Mouse (Mus musculus): ENCODE results near the gene Ubtd2. TPM values are rescaled to one million over a fixed set of nuclear protein-coding genes. Genes with fewer than 3 reads are reported as not detected.

The Ubtd2 gene
- polyA plus RNA-seq, 1 experiment from 2014 or later: 61.4 TPM

- peaks cover 17% of the 10 kb centered on the region for H3K4me1 ChIP-seq (ENCODE audit: control insufficient read depth, insufficient read depth, low read length)
- no peaks in the 10 kb centered on the region for H3K27me3 ChIP-seq (ENCODE audit: control insufficient read depth, insufficient read depth, low read length)
- WGBS: 85% methylated on average over 4 of the region's 4 CpGs
- H3K9ac ChIP-seq (ENCODE audit: low read length): no peak overlapping the region
- no peaks in the 10 kb centered on the region for H3K36me3 ChIP-seq (ENCODE audit: control insufficient read depth, insufficient read depth, low read length)
- ATAC-seq (ENCODE audit: insufficient read depth, low FRiP score, low TSS enrichment) (no peak), DNase-seq (ENCODE audit: low spot score) (no peak)
- no peak overlapping the region for H3K4me2 ChIP-seq (ENCODE audit: low read depth)
- no peak overlapping the region for H3K4me3 ChIP-seq (ENCODE audit: low read depth, low read length)
- 0 out of 2 replicates have a peak overlapping the region, but pooled peaks have one; percentile 6 for H3K27ac ChIP-seq (ENCODE audit: low read depth, low read length)
- no peaks in the 10 kb centered on the region for H3K9me3 ChIP-seq (ENCODE audit: control insufficient read depth, low read length)
These were observed 95.9 kb downstream of the Ubtd2 start for GRCm38 (mm10) chr11:32551056-32551455.

GRCm38 (mm10) chr11:32551579-32552297, 96.6 kb downstream of the Ubtd2 start:
- no peak overlapping the region for H3K9ac ChIP-seq (ENCODE audit: low read length)
- H3K4me1 ChIP-seq (ENCODE audit: control insufficient read depth, insufficient read depth, low read length): peaks cover 17% of the 10 kb centered on the region
- no peaks in the 10 kb centered on the region for H3K27me3 ChIP-seq (ENCODE audit: control insufficient read depth, insufficient read depth, low read length)
- no peak overlapping the region for H3K4me2 ChIP-seq (ENCODE audit: low read depth)
- H3K27ac ChIP-seq (ENCODE audit: low read depth, low read length): 0 out of 2 replicates have a peak overlapping the region, but pooled peaks have one; percentile 6
- no peaks in the 10 kb centered on the region for H3K9me3 ChIP-seq (ENCODE audit: control insufficient read depth, low read length)
- H3K4me3 ChIP-seq (ENCODE audit: low read depth, low read length): no peak overlapping the region
- H3K36me3 ChIP-seq (ENCODE audit: control insufficient read depth, insufficient read depth, low read length): no peaks in the 10 kb centered on the region
- DNase-seq (ENCODE audit: low spot score) (no peak), ATAC-seq (ENCODE audit: insufficient read depth, low FRiP score, low TSS enrichment) (peak; percentile 31; the same call in 1 of the 2 replicates)
- 69% methylated on average over 12 of the region's 12 CpGs for WGBS

- 67% methylated on average over 13 of the region's 13 CpGs for WGBS
- ATAC-seq (ENCODE audit: insufficient read depth, low FRiP score, low TSS enrichment) (no peak), DNase-seq (ENCODE audit: low spot score) (no peak)
- peak overlapping the region; percentile 10; the same call in 1 of the 2 replicates for H3K9ac ChIP-seq (ENCODE audit: low read length)
- H3K27ac ChIP-seq (ENCODE audit: low read depth, low read length): no peak overlapping the region
- no peaks in the 10 kb centered on the region for H3K36me3 ChIP-seq (ENCODE audit: control insufficient read depth, insufficient read depth, low read length)
- peaks cover 17% of the 10 kb centered on the region for H3K4me1 ChIP-seq (ENCODE audit: control insufficient read depth, insufficient read depth, low read length)
- H3K9me3 ChIP-seq (ENCODE audit: control insufficient read depth, low read length): no peaks in the 10 kb centered on the region
- no peak overlapping the region for H3K4me3 ChIP-seq (ENCODE audit: low read depth, low read length)
- no peak overlapping the region for H3K4me2 ChIP-seq (ENCODE audit: low read depth)
- H3K27me3 ChIP-seq (ENCODE audit: control insufficient read depth, insufficient read depth, low read length): no peaks in the 10 kb centered on the region
These were observed 97.4 kb downstream of the Ubtd2 start for GRCm38 (mm10) chr11:32552401-32553090.

- Histone ChIP-seq H3K4me1 (ENCODE audit: control insufficient read depth, insufficient read depth, low read length) (peaks cover 17% of the 10 kb centered on the region), H3K9me3 (ENCODE audit: control insufficient read depth, low read length) (no peaks in the 10 kb centered on the region), H3K4me2 (ENCODE audit: low read depth) (no peak overlapping the region), H3K4me3 (ENCODE audit: low read depth, low read length) (no peak overlapping the region), H3K27ac (ENCODE audit: low read depth, low read length) (no peak overlapping the region), H3K9ac (ENCODE audit: low read length) (no peak overlapping the region), H3K36me3 (ENCODE audit: control insufficient read depth, insufficient read depth, low read length) (no peaks in the 10 kb centered on the region), H3K27me3 (ENCODE audit: control insufficient read depth, insufficient read depth, low read length) (no peaks in the 10 kb centered on the region)
- WGBS: 66% methylated on average over 14 of the region's 14 CpGs
- ATAC-seq (ENCODE audit: insufficient read depth, low FRiP score, low TSS enrichment) (no peak), DNase-seq (ENCODE audit: low spot score) (no peak)
These were observed 98.4 kb downstream of the Ubtd2 start for GRCm38 (mm10) chr11:32553311-32554140.

- Histone ChIP-seq H3K4me2 (ENCODE audit: low read depth) (no peak overlapping the region), H3K9me3 (ENCODE audit: control insufficient read depth, low read length) (no peaks in the 10 kb centered on the region), H3K4me3 (ENCODE audit: low read depth, low read length) (no peak overlapping the region), H3K36me3 (ENCODE audit: control insufficient read depth, insufficient read depth, low read length) (no peaks in the 10 kb centered on the region), H3K9ac (ENCODE audit: low read length) (no peak overlapping the region), H3K4me1 (ENCODE audit: control insufficient read depth, insufficient read depth, low read length) (peaks cover 17% of the 10 kb centered on the region), H3K27ac (ENCODE audit: low read depth, low read length) (no peak overlapping the region), H3K27me3 (ENCODE audit: control insufficient read depth, insufficient read depth, low read length) (no peaks in the 10 kb centered on the region)
- ATAC-seq (ENCODE audit: insufficient read depth, low FRiP score, low TSS enrichment): no peak
- DNase-seq (ENCODE audit: low spot score): no peak
- 87% methylated on average over 14 of the region's 14 CpGs for WGBS
These were observed 99.2 kb downstream of the Ubtd2 start for GRCm38 (mm10) chr11:32554141-32555091.

GRCm38 (mm10) chr11:32555103-32555689, 100.0 kb downstream of the Ubtd2 start:
- no peak overlapping the region for H3K4me2 ChIP-seq (ENCODE audit: low read depth)
- WGBS: 89% methylated on average over 12 of the region's 12 CpGs
- H3K4me1 ChIP-seq (ENCODE audit: control insufficient read depth, insufficient read depth, low read length): peaks cover 17% of the 10 kb centered on the region
- no peaks in the 10 kb centered on the region for H3K9me3 ChIP-seq (ENCODE audit: control insufficient read depth, low read length)
- no peaks in the 10 kb centered on the region for H3K36me3 ChIP-seq (ENCODE audit: control insufficient read depth, insufficient read depth, low read length)
- no peak overlapping the region for H3K4me3 ChIP-seq (ENCODE audit: low read depth, low read length)
- DNase-seq (ENCODE audit: low spot score) (no peak), ATAC-seq (ENCODE audit: insufficient read depth, low FRiP score, low TSS enrichment) (no peak)
- no peak overlapping the region for H3K27ac ChIP-seq (ENCODE audit: low read depth, low read length)
- no peaks in the 10 kb centered on the region for H3K27me3 ChIP-seq (ENCODE audit: control insufficient read depth, insufficient read depth, low read length)
- no peak overlapping the region for H3K9ac ChIP-seq (ENCODE audit: low read length)

- H3K27ac ChIP-seq (ENCODE audit: low read depth, low read length): no peak overlapping the region
- DNase-seq (ENCODE audit: low spot score) (no peak), ATAC-seq (ENCODE audit: insufficient read depth, low FRiP score, low TSS enrichment) (no peak)
- peaks cover 17% of the 10 kb centered on the region for H3K4me1 ChIP-seq (ENCODE audit: control insufficient read depth, insufficient read depth, low read length)
- H3K9ac ChIP-seq (ENCODE audit: low read length): no peak overlapping the region
- no peak overlapping the region for H3K4me2 ChIP-seq (ENCODE audit: low read depth)
- no peaks in the 10 kb centered on the region for H3K36me3 ChIP-seq (ENCODE audit: control insufficient read depth, insufficient read depth, low read length)
- no peaks in the 10 kb centered on the region for H3K27me3 ChIP-seq (ENCODE audit: control insufficient read depth, insufficient read depth, low read length)
- H3K4me3 ChIP-seq (ENCODE audit: low read depth, low read length): no peak overlapping the region
- no peaks in the 10 kb centered on the region for H3K9me3 ChIP-seq (ENCODE audit: control insufficient read depth, low read length)
- WGBS: 80% methylated on average over 10 of the region's 10 CpGs
These were observed 101.3 kb downstream of the Ubtd2 start for GRCm38 (mm10) chr11:32556333-32556990.
